ENCODE assay signal across 35 mouse cellular contexts in the genomic region with DNA sequence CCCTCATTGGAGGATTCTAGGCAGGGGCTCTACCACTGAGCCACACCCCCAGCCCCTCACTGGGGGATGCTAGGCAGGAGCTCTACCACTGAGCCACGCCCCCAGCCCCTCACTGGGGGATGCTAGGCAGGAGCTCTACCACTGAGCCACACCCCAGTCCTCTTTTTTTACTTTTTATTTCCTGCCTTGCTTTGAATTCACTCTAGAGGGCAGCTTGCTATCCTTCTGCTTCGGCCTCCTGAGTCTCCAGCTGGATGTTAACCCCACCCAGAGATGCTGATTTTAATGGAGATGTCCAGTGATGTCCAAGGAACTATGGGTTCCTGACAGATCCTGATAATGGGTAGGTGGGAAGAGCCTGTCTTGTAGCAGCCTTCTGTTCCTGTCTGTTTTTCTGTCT. TPM values are rescaled to one million over a fixed set of nuclear protein-coding genes. Genes with fewer than 3 reads are reported as not detected.
"Had no signal": no experiment of that assay in that cellular context is flagged by ENCODE, and none has a peak within 500 bp of the region (broad histone marks: within the 10 kb centered on the region; RNA-seq: fewer than 3 reads in every experiment).

No protein-coding gene starts in this region.

- H3K27me3 ChIP-seq: hindbrain, embryonic 15.5 days; limb, embryonic 15.5 days had no signal

- H3K4me3 ChIP-seq: heart, adult 2 months; heart, embryonic 13.5 days; heart, embryonic 15.5 days; hindbrain, embryonic 13.5 days; hindbrain, embryonic 15.5 days; layer of hippocampus, adult 2 months; limb, embryonic 13.5 days; limb, embryonic 15.5 days; liver, embryonic 12.5 days had no signal

- DNase-seq: gastrocnemius, postnatal 10 days; gastrocnemius, postnatal 25 days; heart, adult 11 months; heart, adult 2 months; heart, postnatal 14 days; heart, postnatal 36 days; kidney, adult 18-20 months; kidney, adult 8-10 months; kidney, postnatal 10 days; kidney, postnatal 25 days; kidney, postnatal 4 days; layer of hippocampus, adult 9-11 months; layer of hippocampus, postnatal 36 days; left cerebral cortex, postnatal 4 days had no signal

- H3K9me3 ChIP-seq: heart, embryonic 13.5 days; heart, embryonic 15.5 days; hindbrain, embryonic 15.5 days; limb, embryonic 13.5 days; limb, embryonic 15.5 days; liver, embryonic 12.5 days had no signal

- H3K9ac ChIP-seq: heart, embryonic 13.5 days; heart, embryonic 15.5 days; hindbrain, embryonic 13.5 days; hindbrain, embryonic 15.5 days; limb, embryonic 13.5 days; limb, embryonic 15.5 days; liver, embryonic 12.5 days; liver, embryonic 14.5 days had no signal

- H3K36me3 ChIP-seq: heart, embryonic 13.5 days; heart, embryonic 15.5 days; hindbrain, embryonic 13.5 days; hindbrain, embryonic 15.5 days; limb, embryonic 13.5 days; limb, embryonic 15.5 days; liver, embryonic 12.5 days had no signal

- H3K4me1 ChIP-seq: heart, embryonic 15.5 days; hindbrain, embryonic 13.5 days; hindbrain, embryonic 15.5 days; liver, embryonic 12.5 days had no signal

- H3K27ac ChIP-seq: heart, adult 2 months; heart, embryonic 13.5 days; heart, embryonic 15.5 days; hindbrain, embryonic 13.5 days; hindbrain, embryonic 15.5 days; layer of hippocampus, adult 2 months; limb, embryonic 13.5 days; limb, embryonic 15.5 days; liver, embryonic 12.5 days; liver, embryonic 14.5 days had no signal

- ATAC-seq: inflammation-experienced regulatory T-cells, adult 6 months; intestine, embryonic 16.5 days; liver, embryonic 12.5 days had no signal

- H3K4me2 ChIP-seq: heart, embryonic 11.5 days; heart, embryonic 13.5 days; heart, embryonic 15.5 days; hindbrain, embryonic 13.5 days; hindbrain, embryonic 15.5 days; limb, embryonic 13.5 days; limb, embryonic 15.5 days; liver, embryonic 12.5 days had no signal

RNA-seq across cellular contexts. Expression of gene Upk3bl, which starts 15.1 kb away (rescaled TPM):
- total RNA-seq: gastrocnemius, adult 18-20 months; gastrocnemius, postnatal 10 days; gastrocnemius, postnatal 25 days; heart, adult 2 months; heart, postnatal 14 days; heart, postnatal 36 days; hematopoietic stem cell, adult 5-6 weeks; layer of hippocampus, adult 2 months; layer of hippocampus, postnatal 14 days; layer of hippocampus, postnatal 36 days; left cerebral cortex, postnatal 10 days; left cerebral cortex, postnatal 25 days; left cerebral cortex, postnatal 4 days; liver, adult 2 months had no signal
- polyA plus RNA-seq: heart, adult 2 months; heart, postnatal 0 days; hindbrain, embryonic 13.5 days; inflammation-experienced regulatory T-cells, adult 6 months; liver, adult 2 months had no signal

RNA-seq across cellular contexts. Expression of gene Upk3b, which starts 31.1 kb away (rescaled TPM):
- total RNA-seq: hematopoietic stem cell, adult 5-6 weeks; layer of hippocampus, adult 2 months; layer of hippocampus, postnatal 14 days; layer of hippocampus, postnatal 36 days; left cerebral cortex, adult 18-20 months; left cerebral cortex, adult 8-10 months; left cerebral cortex, postnatal 10 days; left cerebral cortex, postnatal 25 days; left cerebral cortex, postnatal 4 days had no signal
- polyA plus RNA-seq: hindbrain, embryonic 15.5 days had no signal
